Mouse (Mus musculus) B cell, adult (primary cell): ENCODE data around the gene Rab32. TPM values are rescaled to one million over a fixed set of nuclear protein-coding genes. Genes with fewer than 3 reads are reported as not detected.

Experiments used
- total RNA-seq: library from RNA; stranded (reverse); gene quantifications from 4 replicates; pipeline ENCODE4 v1.2.4, GENCODE M21; 2023; ENCODE audit not compliant: inconsistent age

Rab32 gene
- 2.6 to 4.1 TPM (median 3.7 TPM) in 4 replicates for total RNA-seq

DNA sequence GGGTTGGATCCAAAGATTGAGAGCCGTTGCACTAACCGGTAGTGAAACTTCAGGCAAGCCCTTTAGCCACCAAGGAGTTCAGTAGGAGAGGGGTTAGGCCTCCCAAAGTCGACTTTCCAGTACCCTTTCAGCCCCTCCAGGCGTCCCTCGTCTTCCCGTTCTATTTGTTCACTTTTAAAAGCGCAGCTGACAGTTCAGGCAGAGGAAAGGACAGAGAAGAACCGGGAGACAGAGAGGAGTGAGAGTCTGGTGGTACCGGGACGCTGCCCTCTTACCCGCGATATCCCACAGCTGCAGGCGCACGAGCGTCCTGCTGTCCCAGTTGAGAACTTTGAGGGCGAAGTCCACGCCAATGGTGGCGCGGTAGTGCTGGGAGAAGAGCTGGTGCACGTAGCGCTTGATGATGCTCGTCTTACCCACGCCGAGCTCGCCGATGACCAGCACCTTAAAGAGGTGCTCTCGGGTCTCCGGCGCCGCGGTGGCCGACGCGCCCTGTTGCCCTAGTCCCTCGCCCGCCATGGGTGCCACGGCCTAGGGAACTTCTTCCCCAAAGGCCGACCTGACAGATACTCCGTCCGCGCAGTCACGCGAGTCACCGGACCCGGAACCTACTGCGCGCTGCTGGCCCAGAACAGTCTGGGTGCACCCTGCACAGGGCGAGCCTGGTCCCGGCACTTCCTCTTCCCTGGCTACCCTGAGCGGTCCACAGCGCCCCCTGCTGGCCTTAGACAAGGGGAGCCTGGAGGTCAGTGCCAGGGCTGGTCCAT is at the start of gene Rab32:
Rab32 (minus strand) TSS at position 696 of the 767 bp plus-strand sequence.

Other genes with a start within 250 kb of the Rab32 start
- gene Adgb, start 85.9 kb downstream of the Rab32 start, total RNA-seq, result not detected in 4 replicates
- not detected in 4 replicates for gene Gm10944, start 123.1 kb upstream of the Rab32 start, total RNA-seq